Mouse (Mus musculus) erythroblast, embryonic 14.5 days (primary cell): ENCODE results near the gene Mfn2.

ENCODE experiments used
- GATA1 ChIP-seq: IDR thresholded peaks from 2 replicates; pipeline ENCODE4 v1.6.1; 2012; ENCODE audit warnings: low read length, inconsistent platforms, mixed read lengths
- TAL1 ChIP-seq: IDR thresholded peaks from 3 replicates; pipeline ENCODE4 v1.6.1; 2012; ENCODE audit warnings: low read length, inconsistent platforms, mixed read lengths

DNA sequence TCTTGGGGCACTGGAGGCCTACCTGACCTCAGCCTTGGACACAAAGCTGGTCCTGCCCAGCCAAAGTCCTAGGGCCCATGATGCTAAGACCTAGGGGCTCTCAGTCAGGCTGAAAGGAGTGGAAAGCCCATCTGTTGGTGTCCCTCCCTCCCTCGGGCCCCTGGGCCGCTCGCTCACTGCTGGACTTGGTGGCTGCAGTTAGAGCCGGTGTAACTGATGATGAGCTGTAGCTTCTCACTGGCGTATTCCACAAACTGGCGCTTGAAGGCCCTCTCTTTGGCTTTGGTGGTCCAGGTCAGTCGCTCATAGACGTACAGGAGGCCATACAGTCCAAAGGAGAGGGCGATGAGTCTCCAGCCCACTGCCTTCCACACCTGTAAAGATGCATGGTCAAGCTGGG is 26.0 kb downstream of the Mfn2 start:
- TF ChIP-seq GATA1 (no peak), TAL1 (no peak)
